Mouse (Mus musculus): ENCODE data around the gene Eva1c. TPM values are rescaled to one million over a fixed set of nuclear protein-coding genes. Genes with fewer than 3 reads are reported as not detected.

Eva1c gene
- total RNA-seq (2021): 1 to 10 TPM; 1.6 to 2.9 TPM

DNA sequence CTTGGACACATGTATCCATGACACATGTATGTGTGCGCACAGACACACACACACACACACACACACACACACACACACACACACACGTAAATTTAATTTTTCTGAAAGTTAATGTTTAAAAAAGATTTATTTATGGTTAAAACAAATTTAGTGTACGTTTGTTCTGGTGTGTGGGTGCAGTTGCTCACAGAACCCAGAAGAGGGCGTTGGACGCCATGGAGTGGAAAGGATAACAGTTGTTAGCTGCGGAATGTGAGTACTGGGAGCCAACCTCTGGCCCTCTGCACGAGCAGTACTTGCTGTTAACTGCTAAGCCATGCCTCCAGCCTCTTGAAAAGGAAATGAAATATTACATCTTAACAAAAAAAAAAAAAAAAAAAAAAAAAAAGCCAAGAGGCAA, at the start of gene Eva1c:
Gene Eva1c, plus strand, starts transcription at position 263 of the 400 bp plus-strand sequence.
- intact Hi-C loops (cut with DNase I): loop anchor here (5.0 kb wide), 1 partner anchor 186 kb away; the partner anchor contains the start of gene Synj1
- DNase-seq: no peak

DNA sequence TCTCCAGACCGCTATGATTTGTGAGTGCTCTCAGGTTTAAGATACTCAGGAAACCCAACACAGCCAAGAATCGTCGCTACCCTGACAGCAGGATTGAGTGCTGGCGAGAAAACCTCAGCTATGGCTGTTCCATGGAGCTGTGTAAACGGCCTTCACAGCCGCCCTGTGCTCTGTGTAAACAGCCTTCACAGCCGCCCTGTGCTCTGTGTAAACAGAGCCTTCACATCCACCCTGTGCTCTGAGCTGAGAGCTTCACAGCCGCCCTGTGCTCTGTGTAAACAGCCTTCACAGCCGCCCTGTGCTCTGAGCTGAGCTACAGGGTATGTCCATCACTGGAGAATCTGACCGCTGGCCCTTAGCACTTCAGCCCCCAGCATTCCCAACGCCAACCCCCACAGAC, 46.7 kb upstream of the Eva1c start:
- intact Hi-C loops (cut with DNase I): no loop called here
- DNase-seq: no peak

DNA sequence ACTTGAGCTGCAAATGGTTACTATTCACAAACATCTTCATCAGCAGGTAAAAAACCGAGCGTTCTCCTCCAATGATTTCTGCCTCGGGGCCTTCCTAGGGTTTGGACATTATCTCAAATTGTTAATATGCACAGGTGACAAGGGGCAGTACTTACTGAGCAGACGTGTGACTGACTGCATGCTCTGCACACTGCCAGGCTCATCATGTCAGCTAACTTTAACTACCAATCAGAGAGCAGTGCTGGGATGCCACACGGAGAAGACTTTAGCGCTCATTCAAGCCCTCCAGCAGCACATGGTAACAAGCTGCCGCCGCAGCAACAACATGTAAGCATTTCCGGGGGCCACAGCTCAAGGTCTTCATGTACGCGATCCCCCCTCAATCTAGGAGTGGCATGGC, 43.2 kb upstream of the Eva1c start:
- intact Hi-C loops (cut with DNase I): no loop called here
- peak in 1 of 2 experiments; percentile 27 for DNase-seq

DNA sequence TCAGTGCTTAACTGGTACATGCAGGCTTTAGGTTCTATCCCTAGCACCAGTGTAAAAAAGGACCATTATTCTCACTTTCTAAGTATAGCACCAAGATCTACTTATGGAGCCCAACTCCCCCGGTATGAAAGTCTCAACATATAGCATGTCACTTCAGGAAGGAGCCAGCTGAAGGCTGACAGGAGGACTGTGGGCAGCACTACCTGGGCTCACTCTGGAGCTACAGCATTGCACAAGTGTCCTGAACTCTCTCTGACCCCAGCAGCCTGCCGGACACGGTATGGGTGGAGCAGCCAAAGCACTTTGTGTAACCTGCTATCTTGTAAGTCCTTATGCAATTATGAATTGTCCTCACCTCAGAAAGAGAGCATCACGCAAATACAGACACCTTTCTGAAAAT, 41.3 kb upstream of the Eva1c start:
- intact Hi-C loops (cut with DNase I): no loop called here
- DNase-seq: no peak

DNA sequence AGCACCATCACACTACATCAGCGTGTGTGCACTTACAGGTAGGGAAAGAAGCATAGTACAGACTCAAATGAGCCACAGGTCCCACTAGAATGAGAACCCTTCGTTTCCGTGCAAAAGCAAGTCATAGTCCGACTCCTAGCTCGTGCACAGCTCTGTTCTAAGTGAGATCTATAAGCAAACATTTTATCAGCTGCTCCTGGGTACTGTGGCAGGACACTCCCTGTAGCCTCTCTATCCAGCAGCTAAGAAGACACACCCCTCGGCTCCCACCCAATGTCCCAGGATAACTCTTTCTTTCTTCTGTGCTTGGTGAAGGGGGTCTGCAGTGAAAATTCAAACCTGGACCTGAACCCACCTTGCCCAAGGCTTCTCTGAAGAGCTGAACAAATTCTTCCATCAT, 37.9 kb upstream of the Eva1c start:
- no peak for DNase-seq
- intact Hi-C loops (cut with DNase I): no loop called here

DNA sequence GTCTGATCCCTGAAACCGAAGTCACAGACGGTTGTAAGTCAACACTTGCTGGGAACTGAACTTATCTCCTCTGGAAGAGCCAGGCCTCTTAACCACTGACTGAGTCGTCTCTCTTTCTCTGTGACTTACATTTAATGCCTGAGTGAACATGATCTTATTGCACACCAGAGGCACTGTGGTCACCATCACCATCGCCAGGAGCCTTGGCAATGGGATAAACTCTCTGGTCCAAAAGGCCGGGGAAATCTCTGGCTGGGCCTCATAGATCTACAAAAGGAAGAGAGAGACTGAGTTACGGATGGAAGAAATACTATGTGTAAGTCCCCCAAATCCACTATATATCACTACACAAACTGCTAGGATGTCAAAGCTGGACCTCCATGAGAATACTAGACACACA, 35.6 kb upstream of the Eva1c start:
- intact Hi-C loops (cut with DNase I): no loop called here
- DNase-seq: no peak

DNA sequence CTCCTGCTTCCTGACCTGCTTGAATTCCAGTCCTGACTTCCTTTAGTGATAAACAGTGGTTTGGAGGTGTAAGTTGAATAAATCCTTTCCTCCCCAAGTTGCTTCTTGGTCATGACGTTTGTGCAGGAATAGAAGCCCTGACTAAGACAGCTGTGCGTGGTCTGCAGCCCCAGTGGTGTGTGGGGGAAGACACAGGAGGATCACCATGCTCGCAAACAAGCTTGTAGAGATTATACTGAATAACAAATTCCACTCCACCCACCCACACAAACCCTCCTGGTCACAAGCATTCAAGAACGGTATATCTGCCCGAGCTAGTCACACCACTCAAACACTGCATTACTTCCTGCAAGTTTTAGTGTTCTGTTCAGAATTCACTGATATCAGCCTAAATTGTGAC, 34.5 kb upstream of the Eva1c start:
- DNase-seq: no peak
- intact Hi-C loops (cut with DNase I): no loop called here

DNA sequence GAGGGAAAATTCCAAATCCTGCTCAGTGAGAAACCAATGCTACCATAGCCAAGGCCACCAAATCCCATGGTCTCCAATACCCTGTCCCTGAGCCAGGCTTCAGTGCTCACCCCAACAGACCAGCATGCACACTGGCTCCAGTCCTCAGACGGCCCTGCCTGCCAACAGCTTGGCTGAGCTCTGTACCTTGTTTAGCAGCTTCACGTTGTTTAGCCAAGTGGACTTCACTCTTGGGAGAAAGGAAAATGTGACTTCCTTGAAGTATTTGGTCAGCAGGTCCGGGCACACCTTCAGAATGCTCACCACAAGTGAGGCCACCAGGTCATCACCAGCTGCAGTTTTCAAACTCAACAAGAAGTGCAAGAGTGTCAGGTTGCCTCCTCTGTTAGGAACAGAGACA, 34.0 kb upstream of the Eva1c start:
- no peak for DNase-seq
- intact Hi-C loops (cut with DNase I): no loop called here

DNA sequence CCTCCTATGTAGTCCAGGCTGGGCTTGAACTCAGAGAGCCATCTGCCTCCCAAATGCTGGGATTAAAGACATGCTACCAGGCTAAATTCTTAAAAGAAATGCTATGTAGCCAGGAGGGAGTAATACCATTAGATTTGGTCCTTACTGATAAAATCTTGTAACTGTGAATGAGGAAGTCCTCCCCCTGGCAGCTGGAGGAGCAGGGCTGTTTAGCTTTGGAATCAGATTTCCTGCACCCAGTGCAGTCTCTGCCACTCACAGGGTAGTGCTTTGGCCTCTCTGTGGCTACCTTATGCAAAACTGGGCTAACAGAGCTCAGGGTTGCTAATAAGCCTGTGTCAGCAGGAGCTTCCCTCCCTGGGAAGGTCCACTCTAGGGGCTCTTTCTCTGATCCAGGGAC, 31.8 kb upstream of the Eva1c start:
- intact Hi-C loops (cut with DNase I): no loop called here
- DNase-seq: no peak

DNA sequence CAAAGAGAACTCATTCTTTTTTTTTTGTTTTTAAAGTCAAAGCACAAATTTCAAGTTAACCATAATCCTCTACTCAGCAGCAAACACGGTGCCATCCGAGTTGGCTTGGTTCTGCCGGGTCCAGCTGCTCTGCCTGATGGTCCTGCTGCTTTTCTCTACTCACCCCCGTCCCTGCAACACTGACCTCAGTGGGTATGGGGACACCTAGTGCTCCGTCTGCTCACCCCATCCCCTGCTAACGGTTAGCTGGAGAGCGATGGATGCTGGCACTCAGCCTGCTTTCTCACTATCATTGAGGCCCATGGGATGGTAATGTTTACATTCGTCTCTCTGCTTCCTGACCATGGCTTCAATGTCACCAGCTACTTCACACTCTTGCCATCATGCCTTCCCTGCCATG, 28.1 kb upstream of the Eva1c start:
- intact Hi-C loops (cut with DNase I): no loop called here
- no peak for DNase-seq

DNA sequence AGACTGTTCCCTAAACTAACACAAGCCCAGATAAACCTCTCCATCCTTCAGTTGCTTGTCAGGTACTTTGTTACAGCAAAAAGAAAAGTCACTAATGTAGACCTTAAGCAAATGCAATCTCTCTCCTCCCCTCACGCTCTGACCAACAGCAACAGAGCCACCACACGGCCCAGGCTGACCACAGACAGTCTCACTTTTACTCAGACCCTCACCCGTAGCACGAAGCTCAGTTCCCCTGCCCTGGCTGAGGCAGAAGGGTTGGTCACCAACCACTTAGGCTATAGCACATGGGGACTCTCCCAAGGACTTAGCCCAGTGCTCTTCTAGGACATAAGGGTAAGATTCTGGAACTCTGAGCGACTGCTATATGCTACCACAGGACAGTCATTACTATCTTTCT, 27.7 kb upstream of the Eva1c start:
- no peak for DNase-seq
- intact Hi-C loops (cut with DNase I): no loop called here

DNA sequence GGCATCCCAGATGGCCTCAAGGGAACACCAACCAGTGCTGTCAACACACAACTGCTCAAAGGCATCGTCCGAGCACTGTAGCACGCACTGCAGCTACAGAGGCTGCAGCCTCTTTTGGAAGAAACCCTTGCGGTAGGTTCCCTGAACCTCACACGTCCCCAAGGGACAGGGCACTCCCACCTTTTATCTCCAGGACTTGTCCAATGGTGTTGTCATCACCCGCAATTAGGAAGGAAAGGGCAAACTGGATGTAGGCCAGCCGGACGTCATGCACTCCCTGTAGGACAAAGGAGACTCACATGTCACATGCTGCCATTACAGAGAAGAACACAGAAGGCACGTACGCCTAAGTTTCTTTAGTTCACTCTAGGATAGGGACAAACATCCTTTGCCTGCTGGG, 26.7 kb upstream of the Eva1c start:
- peak; percentile 86 to 90 for DNase-seq
- intact Hi-C loops (cut with DNase I): no loop called here

DNA sequence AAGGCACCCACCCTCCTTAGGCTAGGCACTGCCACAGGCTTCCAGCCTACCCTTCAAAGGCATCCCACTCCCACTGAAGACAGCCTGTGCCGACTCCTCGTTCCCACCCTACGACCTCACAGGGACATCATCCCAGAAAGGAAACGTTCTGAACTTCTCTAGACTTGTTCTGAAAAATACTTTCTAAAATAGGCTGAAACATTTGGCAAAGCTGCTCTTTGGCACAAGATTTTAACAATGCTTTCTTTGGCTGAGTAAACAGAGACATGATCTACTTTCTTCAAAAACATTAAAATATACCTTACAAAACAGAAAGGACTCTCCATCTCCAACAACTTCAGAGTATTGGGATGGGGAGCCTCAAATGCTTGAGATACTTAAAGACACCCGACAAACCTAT, 25.3 kb upstream of the Eva1c start:
- intact Hi-C loops (cut with DNase I): no loop called here
- DNase-seq: no peak

DNA sequence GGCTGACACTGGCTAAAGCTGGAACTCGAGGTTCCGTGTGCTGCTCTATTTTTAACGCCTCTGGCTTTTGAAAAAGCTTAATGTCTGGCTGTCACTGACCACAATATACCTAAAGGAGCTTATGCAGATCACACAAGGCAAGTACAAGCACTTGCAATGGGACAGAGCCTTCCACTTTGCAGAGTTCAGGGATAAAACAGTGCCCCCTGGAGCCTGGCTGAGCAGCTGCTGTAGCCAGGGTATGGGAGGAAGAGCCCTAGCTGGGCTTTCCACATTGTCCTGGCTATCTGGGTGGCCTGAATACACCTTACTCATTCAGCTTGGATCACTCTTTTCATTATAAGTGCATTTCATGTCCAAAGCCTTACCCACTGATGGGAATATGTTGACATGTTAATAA, 24.6 kb upstream of the Eva1c start:
- intact Hi-C loops (cut with DNase I): no loop called here
- DNase-seq: peak; percentile 30 to 46

DNA sequence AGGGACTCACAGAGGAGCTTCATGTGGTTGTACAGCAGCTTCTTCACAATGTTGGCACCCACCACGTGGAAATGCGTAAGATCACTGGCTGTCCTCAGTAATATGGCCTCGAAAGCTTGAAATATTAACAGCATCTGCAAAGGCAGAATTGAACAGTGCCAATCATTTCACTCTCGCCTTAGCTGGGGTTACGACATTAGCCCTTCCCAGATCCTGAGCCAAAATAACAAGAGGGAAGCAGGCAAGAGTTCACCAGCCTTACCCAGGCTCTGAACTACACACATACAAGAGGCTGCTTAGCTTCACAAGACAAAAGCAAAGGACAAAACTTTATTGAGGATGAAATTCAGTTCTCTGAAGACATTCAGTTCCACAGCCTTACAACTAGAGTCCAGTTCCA, 22.1 kb upstream of the Eva1c start:
- intact Hi-C loops (cut with DNase I): no loop called here
- DNase-seq: no peak

DNA sequence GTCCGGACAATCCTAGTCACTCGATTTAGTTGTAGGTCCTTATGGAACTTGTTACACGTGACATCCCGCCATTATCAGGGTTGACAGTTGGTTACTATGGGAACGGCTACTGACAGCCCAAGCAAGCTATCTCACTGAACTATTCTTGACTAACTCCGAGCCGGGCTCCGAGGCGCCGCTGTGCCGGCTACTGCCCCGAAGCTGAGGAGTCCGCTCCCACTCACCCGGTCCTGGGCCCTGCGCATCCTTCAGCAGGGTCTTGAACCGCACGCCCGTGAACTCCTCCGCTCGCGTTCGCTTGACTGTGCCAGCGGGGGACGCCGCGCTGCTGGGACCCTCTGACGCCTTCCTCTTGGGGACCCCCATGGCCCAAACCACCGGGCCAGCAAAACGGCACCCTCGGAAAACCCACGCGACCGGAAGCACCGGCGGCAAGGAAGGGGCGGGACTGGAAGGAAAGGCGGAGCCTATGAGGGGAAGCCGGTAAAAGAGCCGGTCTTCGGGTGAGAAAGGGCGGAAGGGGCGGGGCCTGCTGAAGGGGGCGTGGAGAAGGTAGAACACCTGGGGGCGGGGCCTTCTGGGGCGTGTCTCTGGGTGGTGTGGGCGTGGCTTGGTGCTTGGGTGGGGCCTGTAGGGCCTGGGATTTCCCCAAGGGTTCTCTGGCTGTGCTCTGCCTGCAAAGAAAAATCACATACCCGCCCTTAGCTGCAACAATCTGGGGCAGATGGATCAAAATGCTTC, 16.4 kb upstream of the Eva1c start, which contains the start of gene Urb1:
Gene Urb1, minus strand, starts transcription at position 439 of the 741 bp plus-strand sequence.
- intact Hi-C loops (cut with DNase I): loop anchor here (5.0 kb wide), 1 partner anchor 122 kb away; no protein-coding TSS in a partner anchor

DNA sequence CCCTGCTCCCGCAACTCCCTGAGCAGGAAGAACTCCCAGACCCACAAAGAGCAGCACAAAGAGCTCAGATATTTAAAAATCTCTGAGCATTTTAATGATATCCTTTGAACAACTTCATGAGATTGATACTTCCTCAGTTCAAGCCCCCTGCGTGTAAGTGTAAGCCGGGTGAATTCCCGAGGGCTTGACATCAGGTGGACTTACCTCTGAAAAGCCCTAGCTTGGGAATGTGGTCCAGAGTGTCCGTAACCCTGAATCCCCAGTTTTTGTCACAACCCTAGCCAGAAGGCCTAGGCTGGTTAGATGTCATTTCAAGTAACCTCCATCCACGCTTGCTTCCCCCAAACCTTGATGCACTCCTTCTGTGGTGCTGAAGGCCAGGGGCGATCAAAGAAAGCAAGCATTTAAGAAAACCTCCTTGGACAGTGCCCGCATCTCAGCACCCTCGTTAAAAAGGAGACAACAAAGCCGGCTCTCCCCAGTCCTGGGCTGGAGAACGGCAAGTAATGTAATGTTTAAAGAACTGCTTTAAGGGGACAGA, 15.7 kb upstream of the Eva1c start:
- intact Hi-C loops (cut with DNase I): loop anchor here (5.0 kb wide), 1 partner anchor 122 kb away; no protein-coding TSS in a partner anchor
- peak in 1 of 2 experiments; percentile 12 for DNase-seq

More for the DNA sequence above, 16.4 kb upstream of the Eva1c start, which contains the start of gene Urb1:
- peak; percentile 98 to 100 for DNase-seq

DNA sequence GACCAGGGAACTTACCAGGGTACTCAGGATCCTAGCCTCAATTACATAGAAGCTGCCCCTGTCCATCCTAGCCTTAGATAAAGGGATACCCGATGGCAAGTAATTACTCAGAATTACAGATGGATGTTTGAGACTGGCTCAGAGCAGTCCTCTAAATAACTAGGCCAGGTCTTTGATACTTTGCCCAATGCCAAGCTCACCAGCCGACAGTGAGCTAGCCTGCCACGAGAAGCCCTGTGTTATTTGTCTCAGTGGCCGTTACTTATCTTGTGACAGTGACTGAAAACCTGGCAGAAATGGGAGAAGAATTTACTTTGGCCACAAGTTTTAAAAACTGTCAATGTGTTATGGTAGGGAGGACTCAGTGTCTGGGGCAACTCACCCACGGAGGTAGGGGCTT, 14.4 kb upstream of the Eva1c start:
- no peak for DNase-seq
- intact Hi-C loops (cut with DNase I): loop anchor here (5.0 kb wide), 1 partner anchor 120 kb away; no protein-coding TSS in a partner anchor

DNA sequence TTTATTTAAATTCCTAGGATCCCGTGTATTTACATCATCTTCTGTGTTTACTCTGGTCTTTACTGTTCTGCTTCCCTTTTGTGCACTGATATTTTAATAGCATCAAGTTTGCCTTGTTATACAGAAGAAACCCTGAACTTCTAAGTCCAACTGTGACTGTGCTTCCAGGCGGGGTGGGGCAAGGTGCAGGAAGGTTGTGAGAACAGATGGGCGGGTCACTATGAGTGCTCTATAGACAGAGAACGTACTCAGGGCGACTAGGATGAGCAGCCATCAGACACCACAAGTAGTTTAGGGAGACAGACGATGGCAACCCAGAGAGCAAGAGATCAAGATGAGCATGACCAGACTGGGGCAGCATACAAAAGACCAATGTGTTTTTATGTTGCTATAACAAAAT, 6.2 kb upstream of the Eva1c start:
- intact Hi-C loops (cut with DNase I): no loop called here
- DNase-seq: no peak

DNA sequence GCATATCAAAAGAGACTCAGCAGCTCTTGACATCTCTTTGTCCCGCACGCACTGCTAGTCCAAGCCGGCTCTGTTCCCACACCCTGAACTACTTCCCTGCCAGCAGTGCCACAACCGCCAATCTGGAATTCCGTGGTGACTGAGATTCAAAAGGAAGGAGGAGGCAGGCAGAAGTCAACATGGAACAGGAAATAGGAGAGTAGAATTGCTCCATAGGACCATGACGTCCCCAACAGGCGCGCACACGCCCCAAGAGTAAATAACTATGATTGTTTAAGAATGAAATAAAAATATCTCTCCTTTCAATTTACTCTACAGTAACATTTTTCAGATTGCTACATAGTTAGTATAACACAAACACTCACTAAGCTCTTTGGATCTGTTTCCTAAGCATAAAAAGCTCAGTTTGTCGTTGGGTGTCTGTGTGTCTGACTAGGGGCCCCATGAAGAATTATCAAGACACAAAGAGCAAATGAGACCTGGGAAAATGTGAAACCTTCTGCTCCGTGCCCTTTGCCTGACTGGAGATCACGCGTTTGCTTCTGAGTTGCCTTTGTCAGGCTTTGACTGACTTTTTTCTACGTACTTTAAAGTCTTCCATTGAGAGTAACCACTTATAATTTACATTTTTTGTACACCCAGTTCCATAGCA, 5.3 kb upstream of the Eva1c start:
- no peak for DNase-seq

DNA sequence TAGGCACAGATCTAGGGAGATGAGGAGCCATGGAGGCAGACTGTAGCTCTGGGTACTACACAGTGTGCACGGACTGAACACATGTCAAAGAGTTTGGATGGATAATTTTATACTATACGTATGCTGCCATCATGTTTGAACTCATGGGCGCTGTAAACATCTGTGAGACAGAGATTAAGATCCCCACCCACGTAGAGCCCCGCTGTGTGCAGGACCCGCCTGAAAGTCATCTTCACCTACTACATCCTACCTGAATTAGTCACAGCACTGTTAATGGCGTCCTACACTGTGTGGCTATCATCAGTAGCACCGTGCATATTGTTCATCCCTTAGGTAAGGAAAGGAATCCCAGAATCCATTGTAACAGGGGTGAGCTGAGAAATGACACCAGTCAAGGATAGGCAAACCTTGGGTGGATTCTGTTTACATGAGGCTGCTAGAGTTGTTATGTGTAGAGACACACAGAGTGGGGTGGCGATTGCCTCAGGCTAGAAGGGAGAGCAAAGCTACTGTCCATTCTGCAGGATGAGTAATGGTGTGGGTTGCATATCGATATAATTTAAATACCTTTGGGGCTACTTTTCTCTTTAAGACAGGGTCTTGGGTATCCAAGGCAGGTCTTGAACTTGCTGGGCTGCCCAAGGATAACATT, 4.1 kb upstream of the Eva1c start:
- intact Hi-C loops (cut with DNase I): no loop called here
- DNase-seq: no peak

More for the DNA sequence above, 5.3 kb upstream of the Eva1c start:
- intact Hi-C loops (cut with DNase I): no loop called here
